Mouse (Mus musculus) midbrain, embryonic 16.5 days (tissue): Measurements from ENCODE around the gene Dst. TPM values are rescaled to one million over a fixed set of nuclear protein-coding genes. Genes with fewer than 3 reads are reported as not detected.
A peak's percentile ranks its signal among the peaks of the same experiment; 100 is the strongest.

Source experiments
- ATAC-seq: fragments of 200-750 bp; cut with Nextera tagmentation; 2 replicates; pipeline ENCODE4 v1.8.0; 2017; ENCODE audit warnings: moderate TSS enrichment
- H3K27ac ChIP-seq: fragments of 300-500 bp; sonication (generic); 2 replicates; pipeline ENCODE4 v1.5.1; 2014; ENCODE audit warnings: mild to moderate bottlenecking, low read length, mixed read lengths
- H3K27me3 ChIP-seq: fragments of 300-500 bp; sonication (generic); 2 replicates; pipeline ENCODE4 v1.6.1; 2014; ENCODE audit warnings: low read depth, low read length, mixed read lengths; ENCODE audit not compliant: control insufficient read depth, insufficient read depth
- H3K36me3 ChIP-seq: fragments of 300-500 bp; sonication (generic); 2 replicates; pipeline ENCODE4 v1.6.1; 2014; ENCODE audit warnings: mild to moderate bottlenecking, low read length, moderate library complexity, mixed read lengths; ENCODE audit not compliant: control insufficient read depth, insufficient read depth
- H3K4me1 ChIP-seq: fragments of 300-500 bp; sonication (generic); 2 replicates; pipeline ENCODE4 v1.6.1; 2014; ENCODE audit warnings: mild to moderate bottlenecking, low read length, mixed read lengths; ENCODE audit not compliant: control insufficient read depth, insufficient read depth
- H3K4me2 ChIP-seq: fragments of 300-500 bp; sonication (generic); 2 replicates; pipeline ENCODE4 v1.6.1; 2014; ENCODE audit warnings: mild to moderate bottlenecking, low read length, mixed read lengths
- H3K4me3 ChIP-seq: fragments of 300-500 bp; sonication (generic); 2 replicates; pipeline ENCODE4 v1.5.1; 2014; ENCODE audit warnings: low read depth, mild to moderate bottlenecking, low read length, moderate library complexity, mixed read lengths
- H3K9ac ChIP-seq: fragments of 300-500 bp; sonication (generic); 2 replicates; pipeline ENCODE4 v1.6.1; 2014; ENCODE audit warnings: low read depth, low read length, mixed read lengths
- H3K9me3 ChIP-seq: fragments of 300-500 bp; sonication (generic); replicated peaks from 2 replicates; pipeline ENCODE4 v1.6.1; 2014; ENCODE audit warnings: mild to moderate bottlenecking, low read length, mixed read lengths; ENCODE audit not compliant: control insufficient read depth, poor library complexity, severe bottlenecking
- WGBS: fragments of 180-500 bp; shearing (Covaris S2); extraction: QIAGEN DNeasy Blood & Tissue Kit; methylation state at CpG from one replicate; pipeline ENCODE4 v1.1.7; 2014; 5-methylcytosine and 5-hydroxymethylcytosine counted together
- polyA plus RNA-seq: library from polyadenylated mRNA; unstranded; fragments of >200 nt; fragmentation: Nextera tagmentation; extraction: Ambion mirVana; gene quantifications from 2 replicates; pipeline ENCODE4 v1.2.1, GENCODE M21; 2015

Dst gene
- polyA plus RNA-seq, 1 experiment from 2014 or later = 36.1 TPM

DNA sequence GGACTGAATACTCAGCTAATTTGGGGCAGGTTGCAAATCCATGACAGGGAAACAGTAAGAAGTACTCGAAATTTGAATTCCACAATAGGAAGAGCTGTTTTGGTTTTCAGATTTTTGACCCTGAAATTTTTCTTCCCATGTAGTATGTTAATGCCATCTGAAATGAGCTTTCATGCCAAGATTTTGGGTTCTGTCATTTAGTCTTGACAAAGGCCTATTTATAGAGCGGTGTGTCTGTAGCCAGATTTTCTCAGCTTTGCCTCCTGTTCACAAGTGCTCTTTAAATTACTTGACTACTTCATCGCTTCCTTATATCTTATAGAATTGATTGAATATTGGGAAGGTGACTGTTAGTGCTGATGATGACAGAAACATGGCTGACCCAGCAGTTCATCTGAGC is 27.9 kb downstream of the Dst start:
- no peak for ATAC-seq
- Histone ChIP-seq H3K9me3 (no peaks in the 10 kb centered on the region), H3K9ac (no peak overlapping the region), H3K4me2 (no peak overlapping the region), H3K4me1 (peaks cover 9% of the 10 kb centered on the region), H3K4me3 (no peak overlapping the region), H3K36me3 (no peaks in the 10 kb centered on the region), H3K27ac (no peak overlapping the region), H3K27me3 (no peaks in the 10 kb centered on the region)
- WGBS = 86% methylated on average over 3 of the region's 3 CpGs

GRCm38 (mm10) chr1:33939828-33940227 is 31.8 kb downstream of the Dst start:
- H3K36me3 ChIP-seq = no peaks in the 10 kb centered on the region
- no peak overlapping the region for H3K27ac ChIP-seq
- no peak for ATAC-seq
- no peak overlapping the region for H3K4me2 ChIP-seq
- H3K27me3 ChIP-seq = no peaks in the 10 kb centered on the region
- H3K9ac ChIP-seq = no peak overlapping the region
- no peak overlapping the region for H3K4me3 ChIP-seq
- H3K9me3 ChIP-seq = no peaks in the 10 kb centered on the region
- H3K4me1 ChIP-seq = peaks cover 2% of the 10 kb centered on the region; the same call in 1 of the 2 replicates
- WGBS = 79% methylated on average over 5 of the region's 5 CpGs

GRCm38 (mm10) chr1:33940364-33940928 is 32.4 kb downstream of the Dst start:
- H3K27me3 ChIP-seq = no peaks in the 10 kb centered on the region
- no peak overlapping the region for H3K4me2 ChIP-seq
- H3K4me1 ChIP-seq = peaks cover 2% of the 10 kb centered on the region; the same call in 1 of the 2 replicates
- 81% methylated on average over 11 of the region's 11 CpGs for WGBS
- no peaks in the 10 kb centered on the region for H3K9me3 ChIP-seq
- no peaks in the 10 kb centered on the region for H3K36me3 ChIP-seq
- no peak for ATAC-seq
- H3K9ac ChIP-seq = no peak overlapping the region
- no peak overlapping the region for H3K4me3 ChIP-seq
- no peak overlapping the region for H3K27ac ChIP-seq

- Histone ChIP-seq H3K27me3 (no peaks in the 10 kb centered on the region), H3K9me3 (no peaks in the 10 kb centered on the region), H3K36me3 (no peaks in the 10 kb centered on the region), H3K9ac (no peak overlapping the region), H3K4me1 (peaks cover 2% of the 10 kb centered on the region; the same call in 1 of the 2 replicates), H3K4me3 (no peak overlapping the region), H3K4me2 (no peak overlapping the region), H3K27ac (no peak overlapping the region)
- ATAC-seq = no peak
- WGBS = 91% methylated on average over 8 of the region's 8 CpGs
These were observed 34.6 kb downstream of the Dst start for GRCm38 (mm10) chr1:33942638-33943037.

- no peaks in the 10 kb centered on the region for H3K9me3 ChIP-seq
- ATAC-seq = no peak
These were observed 35.9 kb downstream of the Dst start for GRCm38 (mm10) chr1:33943943-33944342.

DNA sequence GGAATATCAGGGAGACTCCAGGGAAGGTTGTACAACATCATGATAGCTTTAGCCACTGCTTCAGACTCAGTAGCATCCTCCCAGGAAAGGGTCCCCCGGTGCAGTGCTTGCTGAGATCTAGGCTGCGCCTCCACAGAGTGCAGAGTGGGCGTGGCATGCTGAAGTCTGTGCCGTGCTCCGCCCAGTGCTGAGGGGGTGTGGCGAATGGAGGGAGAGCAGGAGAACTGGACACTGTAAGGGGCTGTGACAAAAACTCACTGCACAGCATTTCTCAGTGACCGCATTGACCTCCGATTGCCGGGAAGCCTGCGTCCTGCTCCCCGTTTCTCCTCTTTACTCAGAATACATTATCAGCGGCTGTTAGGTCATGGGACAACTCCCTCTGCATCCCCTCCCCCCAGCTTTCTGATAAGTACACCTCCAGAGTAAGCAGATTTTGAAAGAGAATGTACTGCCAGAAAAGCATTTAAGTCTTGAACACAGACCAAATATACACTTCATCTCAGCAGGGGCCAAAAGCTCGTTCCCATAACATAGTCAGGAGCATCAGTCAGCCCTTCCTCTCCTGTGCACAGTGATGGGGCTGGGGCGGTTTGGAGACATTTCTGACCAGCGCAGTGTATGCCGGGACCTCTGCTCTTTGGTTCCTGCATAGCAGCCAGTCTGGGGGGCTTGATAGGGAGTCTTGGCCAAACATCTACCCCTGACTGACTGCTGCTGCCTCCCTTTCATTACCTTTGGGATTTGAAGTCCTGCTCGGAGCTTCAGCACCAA is 37.1 kb downstream of the Dst start:
- no peak overlapping the region for H3K4me3 ChIP-seq
- WGBS = 75% methylated on average over 17 of the region's 17 CpGs
- no peaks in the 10 kb centered on the region for H3K9me3 ChIP-seq
- H3K4me1 ChIP-seq = no peaks in the 10 kb centered on the region
- H3K36me3 ChIP-seq = no peaks in the 10 kb centered on the region
- no peak overlapping the region for H3K27ac ChIP-seq
- peak; percentile 47; the same call in 1 of the 2 replicates for ATAC-seq
- H3K9ac ChIP-seq = no peak overlapping the region
- no peaks in the 10 kb centered on the region for H3K27me3 ChIP-seq
- H3K4me2 ChIP-seq = no peak overlapping the region

More at GRCm38 (mm10) chr1:33943943-33944342, 35.9 kb downstream of the Dst start:
- Histone ChIP-seq H3K4me1 (no peaks in the 10 kb centered on the region), H3K9ac (no peak overlapping the region), H3K4me3 (no peak overlapping the region), H3K4me2 (no peak overlapping the region), H3K27ac (no peak overlapping the region), H3K27me3 (no peaks in the 10 kb centered on the region), H3K36me3 (no peaks in the 10 kb centered on the region)
- WGBS = 80% methylated on average over 2 of the region's 2 CpGs

- H3K4me3 ChIP-seq = no peak overlapping the region
- H3K27me3 ChIP-seq = no peaks in the 10 kb centered on the region
- H3K36me3 ChIP-seq = no peaks in the 10 kb centered on the region
- 94% methylated on average over 6 of the region's 6 CpGs for WGBS
- no peak overlapping the region for H3K4me2 ChIP-seq
- no peaks in the 10 kb centered on the region for H3K4me1 ChIP-seq
- no peak overlapping the region for H3K27ac ChIP-seq
- H3K9me3 ChIP-seq = no peaks in the 10 kb centered on the region
- H3K9ac ChIP-seq = no peak overlapping the region
- no peak for ATAC-seq
These were observed 37.7 kb downstream of the Dst start for GRCm38 (mm10) chr1:33945756-33946155.

DNA sequence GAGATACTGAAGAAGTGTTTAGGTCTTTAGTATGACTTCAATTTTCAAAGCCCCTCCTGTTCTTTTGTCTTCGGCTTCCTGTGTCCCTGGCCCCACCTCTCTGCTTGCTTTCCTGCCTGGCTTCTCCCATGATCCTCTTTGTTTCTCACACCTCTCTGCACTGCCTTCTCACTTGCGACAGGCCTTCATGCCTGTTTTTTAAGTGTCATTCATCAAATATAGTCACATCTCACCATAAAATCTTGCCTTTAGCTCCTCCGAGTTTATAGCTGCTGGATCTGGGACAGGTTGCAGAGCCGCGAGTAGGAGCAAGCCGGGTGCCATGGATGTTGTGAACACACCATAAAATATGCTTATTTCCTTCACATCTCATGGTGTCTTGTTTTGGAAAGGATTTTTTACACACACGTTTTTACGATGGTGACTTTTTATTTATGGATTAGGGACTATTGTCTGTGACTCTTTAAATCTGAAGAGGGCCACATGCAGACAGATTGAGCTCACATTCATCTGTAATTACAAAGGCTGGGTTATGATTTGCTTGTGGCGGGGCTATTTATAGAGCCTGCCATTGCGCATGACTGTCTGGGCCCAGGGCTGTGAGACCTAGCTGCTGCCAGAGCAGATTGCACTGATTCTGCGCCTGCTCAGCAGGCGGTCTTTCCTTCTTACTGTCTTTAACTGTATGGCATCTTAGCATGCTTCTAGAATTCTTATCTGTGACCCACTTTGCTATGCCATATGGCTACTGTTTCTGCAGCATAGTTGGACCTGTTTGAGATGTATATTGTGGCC is 38.8 kb downstream of the Dst start:
- H3K36me3 ChIP-seq = no peaks in the 10 kb centered on the region
- no peak overlapping the region for H3K4me2 ChIP-seq
- no peaks in the 10 kb centered on the region for H3K4me1 ChIP-seq
- no peak overlapping the region; the same call in 1 of the 2 replicates for H3K27ac ChIP-seq
- no peak overlapping the region for H3K4me3 ChIP-seq
- H3K9ac ChIP-seq = no peak overlapping the region
- no peaks in the 10 kb centered on the region for H3K9me3 ChIP-seq
- H3K27me3 ChIP-seq = no peaks in the 10 kb centered on the region
- ATAC-seq = peak; percentile 56; the same call in 1 of the 2 replicates
- WGBS = 71% methylated on average over 12 of the region's 12 CpGs

- no peaks in the 10 kb centered on the region for H3K9me3 ChIP-seq
- no peak overlapping the region for H3K4me3 ChIP-seq
- H3K27me3 ChIP-seq = no peaks in the 10 kb centered on the region
- H3K9ac ChIP-seq = no peak overlapping the region
- H3K36me3 ChIP-seq = no peaks in the 10 kb centered on the region
- no peak overlapping the region for H3K4me2 ChIP-seq
- no peak overlapping the region for H3K27ac ChIP-seq
- ATAC-seq = no peak
- 81% methylated on average over 6 of the region's 6 CpGs for WGBS
- H3K4me1 ChIP-seq = no peaks in the 10 kb centered on the region
These were observed 39.8 kb downstream of the Dst start for GRCm38 (mm10) chr1:33947838-33948237.
